ENCODE assay signal across 8 mouse cellular contexts in the genomic region with DNA sequence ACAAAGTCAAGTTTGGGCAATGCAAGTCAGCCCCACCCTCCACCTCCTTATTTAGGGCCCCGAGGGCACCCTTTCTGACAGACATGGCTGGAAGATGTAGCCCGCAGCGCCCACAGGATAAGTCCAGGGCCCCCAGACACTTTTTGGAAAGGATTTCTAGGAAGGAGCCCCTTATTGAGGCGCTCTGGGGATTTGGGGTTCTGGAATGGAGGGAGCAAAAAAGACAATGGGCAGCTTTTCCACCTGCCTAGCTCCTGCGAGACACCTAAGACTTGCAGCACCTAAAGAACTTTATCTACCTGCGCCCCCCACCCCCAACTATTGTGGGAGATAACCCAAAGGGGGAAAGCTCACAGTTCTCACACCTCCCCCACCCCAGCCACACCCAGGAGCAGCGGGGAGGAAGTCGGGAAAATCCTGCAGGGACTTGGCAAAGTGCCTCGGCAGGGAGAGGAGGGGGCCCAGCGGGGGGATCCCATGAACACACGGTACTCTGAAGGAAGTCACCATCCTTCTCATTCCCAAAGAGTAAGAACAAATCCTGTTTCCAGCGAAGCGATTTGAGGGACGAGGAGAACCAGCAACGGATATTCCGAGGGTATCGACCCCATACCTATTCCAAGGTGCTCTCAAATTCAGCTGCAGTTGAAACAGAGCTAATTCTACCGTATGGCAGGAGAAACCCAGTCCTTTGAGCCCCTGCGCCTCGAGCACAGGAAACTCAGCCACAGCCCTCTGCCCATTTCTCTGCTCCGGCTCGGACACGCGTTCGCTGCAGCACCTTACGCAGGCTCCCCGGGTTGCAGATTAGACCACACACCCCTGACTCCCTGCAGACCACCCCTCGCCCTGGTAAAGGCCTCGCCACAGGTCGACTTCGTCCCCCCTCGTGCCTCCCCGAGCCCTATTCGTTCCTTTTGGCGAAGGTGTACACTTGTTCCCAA. TPM values are rescaled to one million over a fixed set of nuclear protein-coding genes. Genes with fewer than 3 reads are reported as not detected.
DNase-seq lines count a peak whose midpoint lies in the region; ATAC-seq and TF ChIP-seq lines count a peak whose summit lies in the region.

No protein-coding gene starts in this region.

- peak; percentile 52 for DNase-seq in urinary bladder, postnatal 25 days (ENCODE audit: low spot score)
- DNase-seq in urinary bladder, adult 2 months (ENCODE audit: low spot score): no peak
- DNase-seq in cerebellum, postnatal 36 days: peak; percentile 34 to 38
- DNase-seq in lung, postnatal 0 days (ENCODE audit: low spot score): peak; percentile 75
- peak; percentile 77 for DNase-seq in right cerebral cortex, postnatal 4 days

- H3K9ac ChIP-seq in heart, embryonic 12.5 days: peak overlapping the region; percentile 93
- H3K9ac ChIP-seq in kidney, embryonic 14.5 days (ENCODE audit: low read depth, low read length): peak overlapping the region; percentile 91
- peak overlapping the region; percentile 74 for H3K9ac ChIP-seq in lung, postnatal 0 days (replicated peaks; ENCODE audit: low read depth)

- H3K4me2 ChIP-seq in heart, embryonic 12.5 days: peak overlapping the region; percentile 99
- H3K4me2 ChIP-seq in kidney, embryonic 14.5 days (replicated peaks; ENCODE audit: low read depth, low read length): peak overlapping the region; percentile 85
- peak overlapping the region; percentile 97 for H3K4me2 ChIP-seq in lung, postnatal 0 days (replicated peaks; ENCODE audit: low read depth, low read length)

- WGBS in heart, embryonic 12.5 days: 4% methylated on average over 35 of the region's 35 CpGs
- 4% methylated on average over 35 of the region's 35 CpGs for WGBS in kidney, embryonic 14.5 days
- WGBS in lung, postnatal 0 days: 6% methylated on average over 35 of the region's 35 CpGs

- no peaks in the 10 kb centered on the region for H3K9me3 ChIP-seq in heart, embryonic 12.5 days (replicated peaks)
- no peaks in the 10 kb centered on the region for H3K9me3 ChIP-seq in kidney, embryonic 14.5 days (ENCODE audit: control insufficient read depth, low read length)
- no peaks in the 10 kb centered on the region for H3K9me3 ChIP-seq in lung, postnatal 0 days (ENCODE audit: low read length)

- peak overlapping the region; percentile 84 for H3K4me3 ChIP-seq in heart, embryonic 12.5 days
- H3K4me3 ChIP-seq in kidney, embryonic 14.5 days (ENCODE audit: low read length): peak overlapping the region; percentile 82
- peak overlapping the region; percentile 93 for H3K4me3 ChIP-seq in lung, postnatal 0 days (ENCODE audit: low read depth, low read length)

- peak; percentile 35; the same call in 1 of the 2 replicates for ATAC-seq in heart, embryonic 12.5 days (ENCODE audit: insufficient number of reproducible peaks, low FRiP score)
- ATAC-seq in kidney, embryonic 14.5 days (ENCODE audit: low FRiP score, low TSS enrichment): no peak
- ATAC-seq in lung, postnatal 0 days: no peak
- no peak for ATAC-seq in erythroid progenitor cell, adult 5-6 weeks (replicated peaks; ENCODE audit: low FRiP score, poor library complexity, severe bottlenecking)

- H3K27ac ChIP-seq in heart, embryonic 12.5 days (ENCODE audit: poor library complexity, severe bottlenecking): peak overlapping the region; percentile 86
- H3K27ac ChIP-seq in kidney, embryonic 14.5 days (ENCODE audit: low read depth, low read length): peak overlapping the region; percentile 71; the same call in 1 of the 2 replicates
- peak overlapping the region; percentile 84 for H3K27ac ChIP-seq in lung, postnatal 0 days (ENCODE audit: low read length)

- H3K27me3 ChIP-seq in heart, embryonic 12.5 days (replicated peaks): no peaks in the 10 kb centered on the region
- no peaks in the 10 kb centered on the region for H3K27me3 ChIP-seq in kidney, embryonic 14.5 days (ENCODE audit: control insufficient read depth, insufficient read depth, low read length)
- H3K27me3 ChIP-seq in lung, postnatal 0 days (replicated peaks; ENCODE audit: insufficient read depth, low read length): no peaks in the 10 kb centered on the region

- peak; percentile 47; the same call in 1 of the 2 replicates for TF ChIP-seq EP300 in lung, postnatal 0 days (IDR thresholded peaks at IDR 0.05)

- H3K36me3 ChIP-seq in heart, embryonic 12.5 days: peaks cover 33% of the 10 kb centered on the region
- peaks cover 35% of the 10 kb centered on the region for H3K36me3 ChIP-seq in kidney, embryonic 14.5 days (ENCODE audit: control insufficient read depth, insufficient read depth, low read length)
- no peaks in the 10 kb centered on the region for H3K36me3 ChIP-seq in lung, postnatal 0 days (ENCODE audit: insufficient read depth, low read length)

- H3K4me1 ChIP-seq in heart, embryonic 12.5 days (replicated peaks): peaks cover 54% of the 10 kb centered on the region
- peaks cover 49% of the 10 kb centered on the region for H3K4me1 ChIP-seq in kidney, embryonic 14.5 days (ENCODE audit: control insufficient read depth, insufficient read depth, low read length)
- H3K4me1 ChIP-seq in lung, postnatal 0 days (ENCODE audit: insufficient read depth, low read depth, low read length): peaks cover 9% of the 10 kb centered on the region

- no peak for TF ChIP-seq CTCF in lung, postnatal 0 days (IDR thresholded peaks at IDR 0.05)

RNA-seq across cellular contexts. Expression of a gene that starts 1.1 kb away (rescaled TPM):
- polyA plus RNA-seq in urinary bladder, adult 2 months (2012; rRNA removed): 124 and 139 TPM in 2 replicates
- polyA plus RNA-seq in heart, embryonic 12.5 days (2016; fragmentation: Nextera tagmentation; extraction: Ambion mirVana): 69.5 and 81.5 TPM in 2 replicates
- 61.6 and 83.9 TPM in 2 replicates for polyA plus RNA-seq in kidney, embryonic 14.5 days (2014; fragmentation: Nextera tagmentation; extraction: Ambion mirVana)
- 70.1 and 85.7 TPM in 2 replicates for polyA plus RNA-seq in lung, postnatal 0 days (2015; fragmentation: Nextera tagmentation; extraction: Ambion mirVana)
- total RNA-seq in erythroid progenitor cell, adult 5-6 weeks (2015; ENCODE audit: low replicate concordance): 107 and 119 TPM in 2 replicates
- 52.9 and 82.3 TPM in 2 replicates for total RNA-seq in erythroid progenitor cell, adult 5-6 weeks (2017; ENCODE audit: low replicate concordance)

RNA-seq across cellular contexts. Expression of a gene that starts 4.4 kb away (rescaled TPM):
- 15.0 and 15.6 TPM in 2 replicates for polyA plus RNA-seq in urinary bladder, adult 2 months (2012; rRNA removed)
- polyA plus RNA-seq in heart, embryonic 12.5 days (2016; fragmentation: Nextera tagmentation; extraction: Ambion mirVana): 1.8 and 2.8 TPM in 2 replicates
- polyA plus RNA-seq in kidney, embryonic 14.5 days (2014; fragmentation: Nextera tagmentation; extraction: Ambion mirVana): 0.36 TPM in 1 of 2 replicates, not detected in the other
- polyA plus RNA-seq in lung, postnatal 0 days (2015; fragmentation: Nextera tagmentation; extraction: Ambion mirVana): 11.8 and 13.8 TPM in 2 replicates
- 32.8 and 101 TPM in 2 replicates for total RNA-seq in erythroid progenitor cell, adult 5-6 weeks (2015; ENCODE audit: low replicate concordance)
- total RNA-seq in erythroid progenitor cell, adult 5-6 weeks (2017; ENCODE audit: low replicate concordance): 71.3 and 108 TPM in 2 replicates

RNA-seq across cellular contexts. Expression of a gene that starts 6.9 kb away (rescaled TPM):
- polyA plus RNA-seq in urinary bladder, adult 2 months (2012; rRNA removed): 3.0 and 3.1 TPM in 2 replicates
- polyA plus RNA-seq in heart, embryonic 12.5 days (2016; fragmentation: Nextera tagmentation; extraction: Ambion mirVana): 3.4 and 4.3 TPM in 2 replicates
- polyA plus RNA-seq in kidney, embryonic 14.5 days (2014; fragmentation: Nextera tagmentation; extraction: Ambion mirVana): 1.0 and 1.6 TPM in 2 replicates
- polyA plus RNA-seq in lung, postnatal 0 days (2015; fragmentation: Nextera tagmentation; extraction: Ambion mirVana): 4.0 and 5.1 TPM in 2 replicates
- 12.2 and 17.3 TPM in 2 replicates for total RNA-seq in erythroid progenitor cell, adult 5-6 weeks (2015; ENCODE audit: low replicate concordance)
- 13.1 and 16.0 TPM in 2 replicates for total RNA-seq in erythroid progenitor cell, adult 5-6 weeks (2017; ENCODE audit: low replicate concordance)

RNA-seq across cellular contexts. Expression of a gene that starts 19.5 kb away (rescaled TPM):
- 0.10 and 0.18 TPM in 2 replicates for polyA plus RNA-seq in urinary bladder, adult 2 months (2012; rRNA removed)
- 1.3 and 1.6 TPM in 2 replicates for polyA plus RNA-seq in heart, embryonic 12.5 days (2016; fragmentation: Nextera tagmentation; extraction: Ambion mirVana)
- polyA plus RNA-seq in kidney, embryonic 14.5 days (2014; fragmentation: Nextera tagmentation; extraction: Ambion mirVana): 0.67 and 0.92 TPM in 2 replicates
- 0.46 and 0.56 TPM in 2 replicates for polyA plus RNA-seq in lung, postnatal 0 days (2015; fragmentation: Nextera tagmentation; extraction: Ambion mirVana)
- 4.2 and 7.2 TPM in 2 replicates for total RNA-seq in erythroid progenitor cell, adult 5-6 weeks (2015; ENCODE audit: low replicate concordance)
- 3.2 and 5.9 TPM in 2 replicates for total RNA-seq in erythroid progenitor cell, adult 5-6 weeks (2017; ENCODE audit: low replicate concordance)

RNA-seq across cellular contexts. Expression of a gene that starts 38.5 kb away (rescaled TPM):
- polyA plus RNA-seq in urinary bladder, adult 2 months (2012; rRNA removed): 86.6 and 88.2 TPM in 2 replicates
- polyA plus RNA-seq in heart, embryonic 12.5 days (2016; fragmentation: Nextera tagmentation; extraction: Ambion mirVana): 18.0 and 18.2 TPM in 2 replicates
- 17.4 and 20.3 TPM in 2 replicates for polyA plus RNA-seq in kidney, embryonic 14.5 days (2014; fragmentation: Nextera tagmentation; extraction: Ambion mirVana)
- 11.2 and 12.7 TPM in 2 replicates for polyA plus RNA-seq in lung, postnatal 0 days (2015; fragmentation: Nextera tagmentation; extraction: Ambion mirVana)
- total RNA-seq in erythroid progenitor cell, adult 5-6 weeks (2015; ENCODE audit: low replicate concordance): 36.9 and 45.8 TPM in 2 replicates
- 23.7 and 40.3 TPM in 2 replicates for total RNA-seq in erythroid progenitor cell, adult 5-6 weeks (2017; ENCODE audit: low replicate concordance)
